ENCODE assay signal across 1 mouse cellular context in the genomic region with DNA sequence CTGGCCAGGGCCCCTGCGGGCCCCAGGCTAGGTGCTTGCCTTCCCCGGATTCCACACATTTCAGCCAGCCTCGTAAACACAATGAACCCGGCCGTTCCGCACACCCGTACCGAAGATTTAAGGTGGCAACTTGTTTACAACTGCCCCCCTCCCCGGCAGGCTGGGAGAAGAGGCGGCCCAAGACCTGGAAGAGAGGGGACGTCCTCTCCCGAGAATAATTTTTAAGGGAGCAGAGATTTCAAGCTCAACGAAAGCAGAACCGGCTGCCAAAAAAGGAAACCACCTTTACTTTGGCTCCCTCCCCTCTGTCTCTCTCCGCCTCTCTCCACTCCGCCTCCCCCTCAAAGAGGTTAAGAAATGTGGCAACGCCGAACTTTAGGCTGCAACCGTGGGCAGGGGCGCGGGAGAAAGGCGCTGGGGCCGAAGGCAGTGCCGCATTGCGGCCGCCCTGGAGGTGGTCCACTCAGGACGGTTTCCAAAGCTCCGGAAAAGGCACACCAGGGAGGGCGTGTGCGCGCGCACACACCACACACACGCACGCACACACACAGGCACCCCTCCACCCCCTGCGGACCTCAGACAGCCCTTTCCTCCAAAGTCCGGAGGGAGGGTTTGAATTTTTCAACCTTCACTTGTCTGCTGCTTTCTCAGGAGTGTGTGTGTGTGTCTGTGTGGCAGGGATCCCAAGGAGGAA.
TF ChIP-seq lines count a peak whose summit lies in the region.

No protein-coding gene starts in this region.

TF ChIP-seq in MEL, 35 proteins besides CTCF, POLR2A, EP300 and RAD21 (continued from another document):
- TF ChIP-seq CHD1 (IDR thresholded peaks at IDR 0.05; ENCODE audit: low read depth, low read length), result no peak
